Mouse (Mus musculus) kidney, embryonic 14.5 days (tissue): Measurements from ENCODE around the gene Vti1a. TPM values are rescaled to one million over a fixed set of nuclear protein-coding genes. Genes with fewer than 3 reads are reported as not detected.

Experiments
- ATAC-seq: fragments of 200-750 bp; cut with Nextera tagmentation; 2 replicates; pipeline ENCODE4 v1.8.0; 2017; ENCODE audit warnings: moderate number of reproducible peaks, mild to moderate bottlenecking, moderate TSS enrichment, moderate library complexity; ENCODE audit not compliant: low FRiP score, low TSS enrichment
- H3K27ac ChIP-seq: fragments of 300-500 bp; sonication (generic); 2 replicates; pipeline ENCODE4 v1.5.1; 2014; ENCODE audit warnings: low read depth, mild to moderate bottlenecking, low read length, moderate library complexity, mixed read lengths
- H3K27me3 ChIP-seq: fragments of 300-500 bp; sonication (generic); 2 replicates; pipeline ENCODE4 v1.6.1; 2014; ENCODE audit warnings: mild to moderate bottlenecking, low read length; ENCODE audit not compliant: control insufficient read depth, insufficient read depth
- H3K36me3 ChIP-seq: fragments of 300-500 bp; sonication (generic); 2 replicates; pipeline ENCODE4 v1.6.1; 2014; ENCODE audit warnings: low read length, mixed read lengths; ENCODE audit not compliant: control insufficient read depth, insufficient read depth
- H3K4me1 ChIP-seq: fragments of 300-500 bp; sonication (generic); 2 replicates; pipeline ENCODE4 v1.6.1; 2014; ENCODE audit warnings: low read length, mixed read lengths; ENCODE audit not compliant: control insufficient read depth, insufficient read depth
- H3K4me2 ChIP-seq: fragments of 300-500 bp; sonication (generic); replicated peaks from 2 replicates; pipeline ENCODE4 v1.6.1; 2014; ENCODE audit warnings: low read depth, mild to moderate bottlenecking, low read length
- H3K4me3 ChIP-seq: fragments of 300-500 bp; sonication (generic); 2 replicates; pipeline ENCODE4 v1.5.1; 2014; ENCODE audit warnings: mild to moderate bottlenecking, low read length
- H3K9ac ChIP-seq: fragments of 300-500 bp; sonication (generic); 2 replicates; pipeline ENCODE4 v1.6.1; 2014; ENCODE audit warnings: low read depth, mild to moderate bottlenecking, low read length, moderate library complexity
- H3K9me3 ChIP-seq: fragments of 300-500 bp; sonication (generic); 2 replicates; pipeline ENCODE4 v1.6.1; 2016; ENCODE audit warnings: low read length; ENCODE audit not compliant: control insufficient read depth
- WGBS: fragments of 180-500 bp; shearing (Covaris S2); extraction: QIAGEN DNeasy Blood & Tissue Kit; methylation state at CpG from one replicate; pipeline ENCODE4 v1.1.7; 2014; 5-methylcytosine and 5-hydroxymethylcytosine counted together
- polyA plus RNA-seq: library from polyadenylated mRNA; unstranded; fragments of >200 nt; fragmentation: Nextera tagmentation; extraction: Ambion mirVana; gene quantifications from 2 replicates; pipeline ENCODE4 v1.2.1, GENCODE M21; 2014

The Vti1a gene
- polyA plus RNA-seq, 1 experiment from 2014 or later: 25.7 TPM

DNA sequence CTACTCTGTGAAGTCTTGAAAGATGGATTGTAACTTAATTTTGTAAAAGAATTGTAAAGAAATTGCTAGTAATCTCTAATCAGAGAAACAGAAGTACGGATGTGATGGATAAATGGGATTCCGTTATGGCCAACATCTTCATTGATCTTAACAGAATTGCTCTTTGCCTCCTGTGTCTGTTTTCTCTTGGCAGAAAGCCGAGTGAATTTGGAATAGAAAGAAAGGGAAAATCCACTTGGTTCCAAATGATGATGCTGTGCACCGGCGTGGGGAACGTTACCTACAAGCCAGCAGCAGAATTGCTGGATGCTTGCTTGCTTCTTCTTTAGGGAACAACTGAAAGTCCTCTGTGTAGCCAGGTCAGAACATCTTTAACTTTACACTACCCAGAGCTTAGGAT, 24.4 kb downstream of the Vti1a start:
- 95% methylated on average over 6 of the region's 6 CpGs for WGBS
- H3K27me3 ChIP-seq: no peaks in the 10 kb centered on the region
- no peaks in the 10 kb centered on the region for H3K4me1 ChIP-seq
- peaks cover 3% of the 10 kb centered on the region; the same call in 1 of the 2 replicates for H3K36me3 ChIP-seq
- H3K4me3 ChIP-seq: no peak overlapping the region
- no peak overlapping the region for H3K9ac ChIP-seq
- H3K27ac ChIP-seq: no peak overlapping the region
- no peaks in the 10 kb centered on the region for H3K9me3 ChIP-seq
- H3K4me2 ChIP-seq: no peak overlapping the region
- no peak for ATAC-seq

DNA sequence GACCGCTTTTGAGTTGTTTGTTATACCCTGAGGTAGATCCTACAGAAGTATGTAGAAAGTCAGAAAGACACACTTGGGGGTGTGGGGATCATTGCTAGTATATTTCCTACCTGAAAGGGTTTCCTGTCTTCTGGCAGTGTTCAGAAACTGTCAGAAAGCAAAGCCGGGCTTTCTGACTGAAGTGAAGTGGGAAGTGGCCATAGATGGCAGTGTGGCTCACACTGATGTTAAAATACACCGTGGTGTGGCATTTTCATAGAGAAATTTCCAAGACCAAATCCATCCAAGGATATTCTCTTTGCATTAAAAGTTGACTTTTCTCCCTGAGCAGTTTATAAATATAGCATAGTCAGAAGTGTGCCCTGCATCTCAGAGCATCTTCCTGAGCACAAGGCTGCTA, 25.3 kb downstream of the Vti1a start:
- H3K9ac ChIP-seq: no peak overlapping the region
- ATAC-seq: no peak

DNA sequence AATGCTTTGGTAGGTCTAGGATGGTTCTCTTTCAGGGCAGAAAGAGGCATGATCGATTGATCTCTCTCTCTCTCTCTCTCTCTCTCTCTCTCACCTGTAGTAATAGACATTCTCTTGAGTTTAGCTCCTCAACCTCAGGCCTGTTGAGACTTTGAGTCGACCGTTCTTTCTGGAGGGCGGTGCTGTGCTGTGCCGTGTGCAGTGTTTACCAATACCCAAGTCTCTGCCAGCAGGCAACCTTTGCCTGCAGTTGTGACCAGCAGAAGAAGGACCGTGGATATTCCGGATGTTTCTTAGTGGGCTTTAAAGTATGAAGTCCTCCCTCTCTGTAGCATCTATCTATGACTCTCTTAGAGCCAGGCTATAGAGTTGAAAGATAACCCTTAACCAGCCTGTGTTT, 26.3 kb downstream of the Vti1a start:
- ATAC-seq: no peak
- Histone ChIP-seq H3K9me3 (no peaks in the 10 kb centered on the region), H3K4me2 (no peak overlapping the region), H3K27me3 (no peaks in the 10 kb centered on the region), H3K9ac (no peak overlapping the region), H3K36me3 (no peaks in the 10 kb centered on the region; the same call in 1 of the 2 replicates), H3K27ac (no peak overlapping the region), H3K4me1 (no peaks in the 10 kb centered on the region), H3K4me3 (no peak overlapping the region)
- WGBS: 93% methylated on average over 7 of the region's 7 CpGs

More for the DNA sequence above, 25.3 kb downstream of the Vti1a start:
- H3K9me3 ChIP-seq: no peaks in the 10 kb centered on the region
- peaks cover 3% of the 10 kb centered on the region; the same call in 1 of the 2 replicates for H3K36me3 ChIP-seq
- no peak overlapping the region for H3K4me2 ChIP-seq
- 72% methylated on average over 3 of the region's 3 CpGs for WGBS
- H3K27ac ChIP-seq: no peak overlapping the region
- no peak overlapping the region for H3K4me3 ChIP-seq
- H3K4me1 ChIP-seq: no peaks in the 10 kb centered on the region
- no peaks in the 10 kb centered on the region for H3K27me3 ChIP-seq

DNA sequence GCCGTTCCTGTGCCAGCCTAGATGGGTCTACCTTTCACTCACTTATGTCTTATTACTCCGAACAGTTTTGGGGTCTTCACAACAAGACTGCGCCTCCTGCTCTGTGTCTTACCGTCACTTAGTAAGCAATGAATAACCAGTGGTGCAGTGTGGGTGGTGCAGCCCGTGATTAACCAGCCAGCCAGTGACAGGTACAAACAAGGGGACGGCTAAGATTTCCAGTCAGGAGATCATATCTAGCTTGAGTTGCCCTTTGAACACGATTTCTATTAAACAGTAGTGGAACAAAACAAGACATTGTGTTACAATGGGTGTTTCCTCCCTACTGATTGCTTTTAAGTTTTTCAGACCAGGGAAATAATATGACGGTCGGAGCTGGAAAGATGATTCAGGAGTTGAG, 27.2 kb downstream of the Vti1a start:
- Histone ChIP-seq H3K4me3 (no peak overlapping the region), H3K27ac (no peak overlapping the region), H3K27me3 (no peaks in the 10 kb centered on the region), H3K9ac (no peak overlapping the region), H3K36me3 (no peaks in the 10 kb centered on the region; the same call in 1 of the 2 replicates), H3K9me3 (no peaks in the 10 kb centered on the region), H3K4me1 (no peaks in the 10 kb centered on the region), H3K4me2 (no peak overlapping the region)
- 76% methylated on average over 9 of the region's 9 CpGs for WGBS
- ATAC-seq: no peak

GRCm38 (mm10) chr19:55348187-55348586, 32.1 kb downstream of the Vti1a start:
- Histone ChIP-seq H3K9ac (no peak overlapping the region), H3K4me1 (no peaks in the 10 kb centered on the region), H3K4me3 (no peak overlapping the region), H3K4me2 (no peak overlapping the region), H3K36me3 (no peaks in the 10 kb centered on the region; the same call in 1 of the 2 replicates), H3K9me3 (no peaks in the 10 kb centered on the region), H3K27me3 (no peaks in the 10 kb centered on the region), H3K27ac (no peak overlapping the region)
- WGBS: 89% methylated on average over 3 of the region's 3 CpGs
- no peak for ATAC-seq

- H3K27me3 ChIP-seq: no peaks in the 10 kb centered on the region
- no peak overlapping the region for H3K9ac ChIP-seq
- H3K9me3 ChIP-seq: no peaks in the 10 kb centered on the region
- ATAC-seq: no peak
- no peak overlapping the region for H3K4me2 ChIP-seq
- no peaks in the 10 kb centered on the region for H3K36me3 ChIP-seq
- H3K27ac ChIP-seq: no peak overlapping the region
- H3K4me1 ChIP-seq: no peaks in the 10 kb centered on the region
- H3K4me3 ChIP-seq: no peak overlapping the region
- WGBS: 61% methylated on average over 9 of the region's 9 CpGs
Observed at GRCm38 (mm10) chr19:55350673-55351378, 34.7 kb downstream of the Vti1a start.

- no peak for ATAC-seq
Observed at GRCm38 (mm10) chr19:55362606-55363005, 46.5 kb downstream of the Vti1a start.

DNA sequence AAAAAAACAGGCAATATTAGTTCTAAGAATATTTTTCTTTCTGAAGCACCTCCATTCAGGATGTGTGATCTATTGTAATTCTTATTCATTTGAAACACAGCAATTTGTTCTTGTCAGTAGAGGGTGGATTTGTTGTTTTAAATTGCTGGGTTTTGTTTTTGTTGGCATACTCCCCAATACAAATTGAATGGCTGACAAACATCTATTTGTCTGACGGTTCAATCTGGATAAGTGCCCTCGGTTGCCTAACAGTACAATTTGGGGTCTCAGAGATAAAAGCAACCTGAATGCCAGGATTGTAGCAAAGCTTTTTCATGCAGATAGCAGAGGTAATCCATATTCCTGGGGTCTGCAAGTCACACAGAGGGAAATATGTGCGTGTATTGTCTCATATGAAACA, 53.6 kb downstream of the Vti1a start:
- Histone ChIP-seq H3K4me3 (no peak overlapping the region), H3K4me1 (peaks cover 4% of the 10 kb centered on the region; the same call in 1 of the 2 replicates), H3K36me3 (no peaks in the 10 kb centered on the region), H3K4me2 (no peak overlapping the region), H3K9ac (no peak overlapping the region), H3K27ac (no peak overlapping the region), H3K9me3 (no peaks in the 10 kb centered on the region), H3K27me3 (no peaks in the 10 kb centered on the region)
- ATAC-seq: no peak
- WGBS: 33% methylated on average over 3 of the region's 3 CpGs

More at GRCm38 (mm10) chr19:55362606-55363005, 46.5 kb downstream of the Vti1a start:
- Histone ChIP-seq H3K4me2 (no peak overlapping the region), H3K27ac (no peak overlapping the region), H3K27me3 (no peaks in the 10 kb centered on the region), H3K9me3 (no peaks in the 10 kb centered on the region), H3K9ac (no peak overlapping the region), H3K4me3 (no peak overlapping the region), H3K36me3 (no peaks in the 10 kb centered on the region), H3K4me1 (no peaks in the 10 kb centered on the region)
- WGBS: 92% methylated on average over 9 of the region's 9 CpGs

DNA sequence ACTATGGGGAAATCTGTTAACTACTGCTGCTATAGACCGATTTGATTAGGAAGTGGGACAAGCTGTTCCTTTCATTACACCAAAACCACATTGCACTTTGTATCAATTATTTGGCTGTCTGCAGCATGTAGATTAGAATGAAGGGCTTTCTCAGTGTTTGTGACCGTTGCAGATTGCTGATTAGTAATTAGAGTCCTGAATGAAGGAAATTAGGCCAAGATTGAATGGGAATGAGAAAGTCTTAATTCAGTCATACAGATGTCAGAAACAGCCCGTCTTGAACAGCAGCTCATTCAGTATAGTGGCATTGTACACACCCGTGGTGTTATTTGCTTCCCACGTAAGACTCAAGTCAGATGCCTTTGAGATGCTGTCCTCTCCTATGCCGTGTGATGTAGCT, 60.2 kb downstream of the Vti1a start:
- H3K27ac ChIP-seq: no peak overlapping the region
- no peaks in the 10 kb centered on the region for H3K9me3 ChIP-seq
- H3K9ac ChIP-seq: no peak overlapping the region
- no peak overlapping the region for H3K4me2 ChIP-seq
- ATAC-seq: no peak
- H3K4me1 ChIP-seq: peaks cover 2% of the 10 kb centered on the region
- H3K27me3 ChIP-seq: no peaks in the 10 kb centered on the region
- no peak overlapping the region for H3K4me3 ChIP-seq
- 82% methylated on average over 6 of the region's 6 CpGs for WGBS
- H3K36me3 ChIP-seq: no peaks in the 10 kb centered on the region
